Mouse (Mus musculus): ENCODE data around the gene Hcar2. TPM values are rescaled to one million over a fixed set of nuclear protein-coding genes. Genes with fewer than 3 reads are reported as not detected.
A peak's percentile ranks its signal among the peaks of the same experiment; 100 is the strongest.

The Hcar2 gene
- polyA plus RNA-seq (2015; fragmentation: Nextera tagmentation; extraction: Ambion mirVana), result 0.19 and 0.64 TPM in 2 replicates

- WGBS, result 75% methylated on average over 12 of the region's 12 CpGs
- ATAC-seq (ENCODE audit: low FRiP score, low read depth), result no peak
- no peaks in the 10 kb centered on the region for H3K9me3 ChIP-seq
- H3K36me3 ChIP-seq, result no peaks in the 10 kb centered on the region
- H3K4me3 ChIP-seq, result no peak within 1 kb of the TSS
- H3K27me3 ChIP-seq, result no peaks in the 10 kb centered on the region
- no peak within 1 kb of the TSS for H3K4me2 ChIP-seq (replicated peaks)
- no peaks in the 10 kb centered on the region; the same call in 1 of the 2 replicates for H3K4me1 ChIP-seq
- no peak within 1 kb of the TSS for H3K9ac ChIP-seq
- H3K27ac ChIP-seq, result no peak within 1 kb of the TSS
These were observed at the start of gene Hcar2 for GRCm38 (mm10) chr5:123865365-123865764. Hcar2 (minus strand) TSS chr5:123865499.

- no peak overlapping the region for H3K27ac ChIP-seq
- 86% methylated on average over 3 of the region's 3 CpGs for WGBS
- no peak for ATAC-seq (ENCODE audit: low FRiP score, low read depth)
- no peaks in the 10 kb centered on the region for H3K27me3 ChIP-seq
- H3K9me3 ChIP-seq, result no peaks in the 10 kb centered on the region
- H3K9ac ChIP-seq, result no peak overlapping the region
- peaks cover 94% of the 10 kb centered on the region for H3K36me3 ChIP-seq
- H3K4me2 ChIP-seq (replicated peaks), result no peak overlapping the region
- no peaks in the 10 kb centered on the region for H3K4me1 ChIP-seq
- no peak overlapping the region for H3K4me3 ChIP-seq
These were observed 49.6 kb upstream of the Hcar2 start for GRCm38 (mm10) chr5:123914852-123915251.

- Histone ChIP-seq H3K36me3 (peaks cover 44% of the 10 kb centered on the region), H3K4me1 (peaks cover 17% of the 10 kb centered on the region), H3K4me2 (replicated peaks) (peak overlapping the region; percentile 94), H3K9ac (peak overlapping the region; percentile 99), H3K4me3 (peak overlapping the region; percentile 73), H3K27me3 (no peaks in the 10 kb centered on the region), H3K27ac (peak overlapping the region; percentile 87; the same call in 1 of the 2 replicates), H3K9me3 (no peaks in the 10 kb centered on the region)
- WGBS, result 4% methylated on average over 10 of the region's 10 CpGs
- 0 out of 2 replicates have a peak, but pooled peaks have one; percentile 8 for ATAC-seq (ENCODE audit: low FRiP score, low read depth)
These were observed 42.3 kb upstream of the Hcar2 start for GRCm38 (mm10) chr5:123907631-123907977.

GRCm38 (mm10) chr5:123906976-123907630, 41.8 kb upstream of the Hcar2 start, which contains the start of gene Denr:
Denr (plus strand) TSS chr5:123907175.
- Histone ChIP-seq H3K27me3 (no peaks in the 10 kb centered on the region), H3K4me2 (replicated peaks) (peak within 1 kb of the TSS; percentile 94), H3K36me3 (peaks cover 40% of the 10 kb centered on the region), H3K4me1 (peaks cover 17% of the 10 kb centered on the region), H3K4me3 (peak within 1 kb of the TSS; percentile 73), H3K9ac (peak within 1 kb of the TSS; percentile 99), H3K9me3 (no peaks in the 10 kb centered on the region), H3K27ac (peak within 1 kb of the TSS; percentile 87)
- peak; percentile 94 for ATAC-seq (ENCODE audit: low FRiP score, low read depth)
- 0% methylated on average over 59 of the region's 61 CpGs for whole genome bisulfite sequencing

GRCm38 (mm10) chr5:123906146-123906975, 41.1 kb upstream of the Hcar2 start:
- peak overlapping the region; percentile 51 for H3K4me2 ChIP-seq (replicated peaks)

GRCm38 (mm10) chr5:123904059-123904672, 38.9 kb upstream of the Hcar2 start:
- Histone ChIP-seq H3K9ac (no peak overlapping the region), H3K27me3 (no peaks in the 10 kb centered on the region), H3K9me3 (no peaks in the 10 kb centered on the region), H3K36me3 (peaks cover 10% of the 10 kb centered on the region), H3K27ac (no peak overlapping the region), H3K4me1 (peaks cover 16% of the 10 kb centered on the region), H3K4me2 (replicated peaks) (no peak overlapping the region), H3K4me3 (no peak overlapping the region)
- WGBS, result 71% methylated on average over 11 of the region's 11 CpGs
- ATAC-seq (ENCODE audit: low FRiP score, low read depth), result no peak

More at GRCm38 (mm10) chr5:123906146-123906975, 41.1 kb upstream of the Hcar2 start:
- WGBS, result 71% methylated on average over 17 of the region's 17 CpGs
- no peak for ATAC-seq (ENCODE audit: low FRiP score, low read depth)
- Histone ChIP-seq H3K27ac (no peak overlapping the region), H3K9ac (no peak overlapping the region), H3K4me3 (peak overlapping the region; percentile 73), H3K27me3 (no peaks in the 10 kb centered on the region), H3K9me3 (no peaks in the 10 kb centered on the region), H3K4me1 (peaks cover 17% of the 10 kb centered on the region), H3K36me3 (peaks cover 32% of the 10 kb centered on the region)

GRCm38 (mm10) chr5:123897352-123897751, 32.1 kb upstream of the Hcar2 start:
- no peak for ATAC-seq (ENCODE audit: low FRiP score, low read depth)
- Histone ChIP-seq H3K9me3 (no peaks in the 10 kb centered on the region), H3K4me2 (replicated peaks) (no peak overlapping the region), H3K27ac (no peak overlapping the region), H3K4me3 (no peak overlapping the region), H3K4me1 (peaks cover 3% of the 10 kb centered on the region; the same call in 1 of the 2 replicates), H3K27me3 (no peaks in the 10 kb centered on the region), H3K9ac (no peak overlapping the region), H3K36me3 (no peaks in the 10 kb centered on the region)
- 83% methylated on average over 13 of the region's 13 CpGs for WGBS

- WGBS, result 75% methylated on average over 11 of the region's 11 CpGs
- Histone ChIP-seq H3K27ac (no peak overlapping the region), H3K4me2 (replicated peaks) (no peak overlapping the region), H3K4me1 (peaks cover 3% of the 10 kb centered on the region; the same call in 1 of the 2 replicates), H3K4me3 (no peak overlapping the region), H3K27me3 (no peaks in the 10 kb centered on the region), H3K9ac (no peak overlapping the region), H3K36me3 (no peaks in the 10 kb centered on the region), H3K9me3 (no peaks in the 10 kb centered on the region)
- no peak for ATAC-seq (ENCODE audit: low FRiP score, low read depth)
These were observed 31.1 kb upstream of the Hcar2 start for GRCm38 (mm10) chr5:123896395-123896794.

- no peaks in the 10 kb centered on the region for H3K36me3 ChIP-seq
- WGBS, result 88% methylated on average over 5 of the region's 5 CpGs
- no peak for ATAC-seq (ENCODE audit: low FRiP score, low read depth)
- no peak overlapping the region for H3K4me2 ChIP-seq (replicated peaks)
- H3K27ac ChIP-seq, result no peak overlapping the region
- H3K9ac ChIP-seq, result no peak overlapping the region
- peaks cover 3% of the 10 kb centered on the region; the same call in 1 of the 2 replicates for H3K4me1 ChIP-seq
- no peaks in the 10 kb centered on the region for H3K9me3 ChIP-seq
- no peak overlapping the region for H3K4me3 ChIP-seq
- H3K27me3 ChIP-seq, result no peaks in the 10 kb centered on the region
These were observed 28.2 kb upstream of the Hcar2 start for GRCm38 (mm10) chr5:123893520-123893919.

- Histone ChIP-seq H3K27me3 (no peaks in the 10 kb centered on the region), H3K27ac (no peak overlapping the region), H3K36me3 (no peaks in the 10 kb centered on the region), H3K4me2 (replicated peaks) (no peak overlapping the region), H3K4me1 (peaks cover 3% of the 10 kb centered on the region; the same call in 1 of the 2 replicates), H3K9me3 (no peaks in the 10 kb centered on the region), H3K9ac (no peak overlapping the region), H3K4me3 (no peak overlapping the region)
- ATAC-seq (ENCODE audit: low FRiP score, low read depth), result no peak
- WGBS, result 47% methylated on average over 6 of the region's 6 CpGs
These were observed 26.4 kb upstream of the Hcar2 start for GRCm38 (mm10) chr5:123891669-123892068.

GRCm38 (mm10) chr5:123890987-123891386, 25.7 kb upstream of the Hcar2 start:
- H3K9ac ChIP-seq, result no peak overlapping the region
- H3K4me2 ChIP-seq (replicated peaks), result no peak overlapping the region
- H3K4me3 ChIP-seq, result no peak overlapping the region
- no peaks in the 10 kb centered on the region for H3K9me3 ChIP-seq
- peaks cover 3% of the 10 kb centered on the region; the same call in 1 of the 2 replicates for H3K4me1 ChIP-seq
- no peak for ATAC-seq (ENCODE audit: low FRiP score, low read depth)
- WGBS, result 82% methylated on average over 5 of the region's 5 CpGs
- no peak overlapping the region for H3K27ac ChIP-seq
- no peaks in the 10 kb centered on the region for H3K36me3 ChIP-seq
- H3K27me3 ChIP-seq, result no peaks in the 10 kb centered on the region

GRCm38 (mm10) chr5:123890312-123890711, 25.0 kb upstream of the Hcar2 start:
- Histone ChIP-seq H3K4me2 (replicated peaks) (no peak overlapping the region), H3K27me3 (no peaks in the 10 kb centered on the region), H3K9me3 (no peaks in the 10 kb centered on the region), H3K4me3 (no peak overlapping the region), H3K27ac (no peak overlapping the region), H3K4me1 (no peaks in the 10 kb centered on the region), H3K36me3 (no peaks in the 10 kb centered on the region), H3K9ac (no peak overlapping the region)
- no peak for ATAC-seq (ENCODE audit: low FRiP score, low read depth)
- WGBS, result 86% methylated on average over 2 of the region's 2 CpGs

Data from limb, embryonic 13.5 days (tissue).